ENCODE assay signal across 8 mouse cellular contexts in genomic region chr11:51855818-51856615, GRCm38 (mm10). TPM values are rescaled to one million over a fixed set of nuclear protein-coding genes. Genes with fewer than 3 reads are reported as not detected.
DNase-seq lines count a peak whose midpoint lies in the region; ATAC-seq and TF ChIP-seq lines count a peak whose summit lies in the region.

No protein-coding gene starts in this region.

- H3K4me1 ChIP-seq in ES-Bruce4 (ENCODE audit: control insufficient read depth, insufficient read depth, low read length) = no peaks in the 10 kb centered on the region
- peaks cover 9% of the 10 kb centered on the region for H3K4me1 ChIP-seq in forebrain, embryonic 14.5 days (ENCODE audit: control insufficient read depth, insufficient read depth, low read length)

- DNase-seq in cerebellum, adult 11 months = peak; percentile 85
- DNase-seq in forebrain, embryonic 14.5 days (ENCODE audit: low spot score) = peak; percentile 29
- peak; percentile 42 for DNase-seq in heart, postnatal 25 days (ENCODE audit: low spot score)
- peak; percentile 55 to 75 for DNase-seq in layer of hippocampus, adult 2 months (ENCODE audit: low spot score in 2 of 2)
- peak; percentile 75 to 77 for DNase-seq in lung, adult 18-20 months
- peak; percentile 78 for DNase-seq in testis, postnatal 14 days (ENCODE audit: low spot score)

- H3K4me3 ChIP-seq in ES-Bruce4 (ENCODE audit: low read depth, low read length) = peak overlapping the region; percentile 82
- peak overlapping the region; percentile 57 for H3K4me3 ChIP-seq in forebrain, embryonic 14.5 days (ENCODE audit: low read depth, low read length)
- peak overlapping the region; percentile 89 for H3K4me3 ChIP-seq in layer of hippocampus, adult 2 months

- no peaks in the 10 kb centered on the region for H3K9me3 ChIP-seq in ES-Bruce4 (replicated peaks; ENCODE audit: control insufficient read depth, insufficient read depth, low read length, poor library complexity, severe bottlenecking)
- no peaks in the 10 kb centered on the region for H3K9me3 ChIP-seq in forebrain, embryonic 14.5 days (replicated peaks; ENCODE audit: control insufficient read depth, low read length)

- peak overlapping the region; percentile 67 for H3K27ac ChIP-seq in ES-Bruce4 (ENCODE audit: insufficient read depth, low read length)
- H3K27ac ChIP-seq in forebrain, embryonic 14.5 days (ENCODE audit: low read depth, low read length) = no peak overlapping the region
- peak overlapping the region; percentile 100 for H3K27ac ChIP-seq in layer of hippocampus, adult 2 months

- TF ChIP-seq EP300 in ES-Bruce4 (IDR thresholded peaks at IDR 0.05; ENCODE audit: insufficient read depth, low read depth, low read length) = 0 out of 2 replicates have a peak, but pooled peaks have one; percentile 29

- WGBS in forebrain, embryonic 14.5 days = under 1% methylated on average over 40 of the region's 47 CpGs

- ATAC-seq in forebrain, embryonic 14.5 days = peak; percentile 53
- ATAC-seq in neutrophil, adult 5-6 weeks (ENCODE audit: extremely low read depth, insufficient number of reproducible peaks, low FRiP score, poor library complexity, severe bottlenecking) = peak; percentile 14; the same call in 1 of the 2 replicates

- H3K27me3 ChIP-seq in ES-Bruce4 (ENCODE audit: control insufficient read depth, insufficient read depth, low read length, poor library complexity, severe bottlenecking) = no peaks in the 10 kb centered on the region
- H3K27me3 ChIP-seq in forebrain, embryonic 14.5 days (replicated peaks; ENCODE audit: control insufficient read depth, insufficient read depth, low read length) = 0 out of 2 replicates have a peak, but pooled peaks cover 9% of the 10 kb centered on the region

- peak overlapping the region; percentile 78 for H3K9ac ChIP-seq in ES-Bruce4 (ENCODE audit: low read depth, poor library complexity, severe bottlenecking)
- H3K9ac ChIP-seq in forebrain, embryonic 14.5 days (ENCODE audit: low read length) = peak overlapping the region; percentile 80

- peak overlapping the region; percentile 100 for H3K4me2 ChIP-seq in forebrain, embryonic 14.5 days (ENCODE audit: low read length)

- no peak for TF ChIP-seq CTCF in ES-Bruce4 (IDR thresholded peaks at IDR 0.05; ENCODE audit: low read depth, low read length)
- peak; percentile 68 for TF ChIP-seq CTCF in layer of hippocampus, adult 2 months (conservative IDR thresholded peaks at IDR 0.05)

- intact Hi-C loops in heart, postnatal 25 days (cut with DNase I) = loop anchor here (1.0 kb wide), 1 partner anchor 35 kb away; no protein-coding TSS in a partner anchor

- no peaks in the 10 kb centered on the region for H3K36me3 ChIP-seq in ES-Bruce4 (ENCODE audit: control insufficient read depth, insufficient read depth, low read length, poor library complexity, severe bottlenecking)
- no peaks in the 10 kb centered on the region for H3K36me3 ChIP-seq in forebrain, embryonic 14.5 days (ENCODE audit: control insufficient read depth, insufficient read depth, low read length)

- no peak for TF ChIP-seq POLR2A in ES-Bruce4 (IDR thresholded peaks at IDR 0.05; ENCODE audit: insufficient read depth, low read length)

RNA-seq across cellular contexts. Expression of gene Jade2, which starts 1.4 kb away (rescaled TPM):
- polyA plus RNA-seq in ES-Bruce4 (2011; ENCODE audit: insufficient read depth, insufficient read length, low read depth, missing spikeins) = 9.6 and 10.1 TPM in 2 replicates
- 0.20 and 0.23 TPM in 2 replicates for polyA plus RNA-seq in forebrain, embryonic 14.5 days (2014; fragmentation: Nextera tagmentation; extraction: Ambion mirVana)
- total RNA-seq in heart, postnatal 25 days (2021) = 1 to 10 TPM; 6.5 to 8.8 TPM
- total RNA-seq in layer of hippocampus, adult 2 months (2021) = 10 to 100 TPM; 39.2 to 42.1 TPM
- 35.1 and 36.9 TPM in 2 replicates for total RNA-seq in neutrophil, adult 5-6 weeks (2017)

Comparison
In these comparisons a context has a peak if more than half of its experiments do, and no peak if none do; other contexts are left out.
1. DNase-seq: peak in every context shown above with its lines; median percentile 85 in cerebellum, adult 11 months; 78 in testis, postnatal 14 days; 76 in lung, adult 18-20 months; 65 in layer of hippocampus, adult 2 months; 42 in heart, postnatal 25 days; 29 in forebrain, embryonic 14.5 days.